Mouse (Mus musculus) layer of hippocampus, postnatal 36 days (tissue): ENCODE results near the gene Jam2. TPM values are rescaled to one million over a fixed set of nuclear protein-coding genes. Genes with fewer than 3 reads are reported as not detected.

Experiments used
- DNase-seq, 2 experiments: peaks; one replicate each; pipeline ENCODE4 v3.0.0; 2022
- total RNA-seq, 2 experiments: library from RNA; stranded (reverse); gene quantifications; 2 replicates each; pipeline ENCODE4 v1.2.3; 2021

The Jam2 gene
- total RNA-seq, 2 experiments from 2014 or later, result 21.2 to 22.3 TPM

GRCm38 (mm10) chr16:84853492-84853891, 79.6 kb downstream of the Jam2 start:
- no peak for DNase-seq

GRCm38 (mm10) chr16:84864656-84865055, 90.7 kb downstream of the Jam2 start:
- no peak for DNase-seq

DNA sequence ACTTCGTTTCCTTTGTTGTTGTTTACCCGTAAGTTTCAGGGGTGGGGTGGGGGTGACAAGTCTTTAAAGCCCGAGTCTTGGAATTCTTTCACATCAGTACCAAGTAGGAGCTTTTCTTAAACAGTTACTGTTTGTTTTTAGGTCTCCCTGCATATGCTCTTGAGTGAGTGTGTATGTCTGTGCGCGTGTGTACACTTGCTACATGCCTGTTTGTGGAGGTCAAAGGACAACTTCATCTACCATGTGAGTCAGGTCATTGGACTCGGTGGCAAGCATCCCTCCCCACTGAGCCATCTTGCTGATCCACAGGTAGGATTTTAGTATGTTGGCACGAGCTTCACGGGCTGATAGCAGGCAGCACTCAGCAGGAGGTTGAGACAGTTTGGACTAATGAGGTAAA, 99.9 kb downstream of the Jam2 start:
- DNase-seq, result no peak

DNA sequence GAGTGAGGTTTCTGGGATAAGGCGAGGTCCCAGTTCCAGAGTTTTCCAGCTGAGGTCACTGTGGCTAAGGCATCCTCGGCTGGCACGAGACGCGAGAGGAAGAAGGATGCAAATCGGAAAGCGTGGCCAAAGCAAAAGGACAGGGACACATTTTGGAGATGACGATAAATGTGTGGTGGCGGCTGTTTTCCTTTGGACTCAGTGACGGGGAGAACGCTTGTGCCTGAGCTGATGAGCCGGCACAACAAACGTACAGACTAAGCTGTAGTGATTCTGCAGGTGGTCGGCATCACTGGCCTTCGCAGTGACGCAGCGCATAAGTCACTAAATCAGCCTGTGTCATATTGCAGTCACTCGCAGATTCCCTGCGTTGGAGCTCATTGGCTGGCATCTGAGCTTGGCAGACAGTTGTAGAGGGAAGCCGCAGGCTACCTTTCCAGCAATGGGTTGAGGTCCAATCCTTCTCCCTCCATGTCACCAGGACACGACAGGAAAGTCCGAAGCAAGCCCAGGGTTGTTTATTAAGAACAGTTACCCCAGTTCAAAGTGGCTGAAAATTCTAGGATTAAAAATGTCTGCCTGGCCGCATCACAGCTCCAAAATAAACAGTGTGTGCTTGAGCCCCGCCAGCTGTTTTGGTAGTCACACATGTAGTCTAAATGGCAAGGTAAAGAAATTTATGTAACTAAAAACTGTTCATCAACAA, 101.2 kb downstream of the Jam2 start:
- peak; percentile 37 to 43 for DNase-seq

Other genes with a start within 250 kb of the Jam2 start
- 10 to 100 TPM; 22.6 to 22.9 TPM for gene Mrpl39, start 38.4 kb upstream of the Jam2 start, total RNA-seq
- gene Gabpa, start 60.8 kb downstream of the Jam2 start, total RNA-seq, result 10 to 100 TPM; 29.1 to 29.8 TPM
- 100 to 1,000 TPM; 360 to 363 TPM for gene Atp5j, start 61.5 kb downstream of the Jam2 start, total RNA-seq